Mouse (Mus musculus): Measurements from ENCODE around the gene Grik5. TPM values are rescaled to one million over a fixed set of nuclear protein-coding genes. Genes with fewer than 3 reads are reported as not detected.
A peak's percentile ranks its signal among the peaks of the same experiment; 100 is the strongest.

The Grik5 gene
- 7.3 and 9.7 TPM in 2 replicates for polyA plus RNA-seq (2011; ENCODE audit: insufficient read depth, insufficient read length, low replicate concordance, missing spikeins)

GRCm38 (mm10) chr7:25071979-25072715 is at the start of gene Grik5, which contains the start of gene Zfp574:
Grik5 (minus strand) TSS chr7:25072346.
Zfp574 (plus strand) TSS chr7:25072567.
- Histone ChIP-seq H3K27ac (ENCODE audit: control insufficient read depth, insufficient read depth, low read depth, low read length, poor library complexity) (no peak within 1 kb of the TSS), H3K4me3 (replicated peaks; ENCODE audit: control insufficient read depth, low read depth, low read length) (peak within 1 kb of the TSS; percentile 10), H3K4me1 (ENCODE audit: control insufficient read depth, insufficient read depth, low read length) (no peaks in the 10 kb centered on the region)
- WGBS: 5% methylated on average over 27 of the region's 28 CpGs
- no peak for TF ChIP-seq CTCF (IDR thresholded peaks at IDR 0.05; ENCODE audit: control insufficient read depth, insufficient read depth, low read length)

- no peaks in the 10 kb centered on the region; the same call in 1 of the 2 replicates for H3K4me1 ChIP-seq (ENCODE audit: control insufficient read depth, insufficient read depth, low read length)
- WGBS: 69% methylated on average over 13 of the region's 13 CpGs
- no peak for TF ChIP-seq POLR2A (IDR thresholded peaks at IDR 0.05; ENCODE audit: borderline replicate concordance, control insufficient read depth, low read depth, low read length)
- TF ChIP-seq CTCF (IDR thresholded peaks at IDR 0.05; ENCODE audit: control insufficient read depth, insufficient read depth, low read length): no peak
- no peak overlapping the region for H3K27ac ChIP-seq (ENCODE audit: control insufficient read depth, insufficient read depth, low read depth, low read length, poor library complexity)
- no peak overlapping the region for H3K4me3 ChIP-seq (replicated peaks; ENCODE audit: control insufficient read depth, low read depth, low read length)
Measured at GRCm38 (mm10) chr7:25121240-25121786, 49.2 kb upstream of the Grik5 start.

GRCm38 (mm10) chr7:25120061-25120834 is 48.1 kb upstream of the Grik5 start:
- WGBS: 5% methylated on average over 25 of the region's 25 CpGs

GRCm38 (mm10) chr7:25112956-25113603 is 40.9 kb upstream of the Grik5 start:
- no peak for TF ChIP-seq CTCF (IDR thresholded peaks at IDR 0.05; ENCODE audit: control insufficient read depth, insufficient read depth, low read length)
- Histone ChIP-seq H3K27ac (ENCODE audit: control insufficient read depth, insufficient read depth, low read depth, low read length, poor library complexity) (peak overlapping the region; percentile 51), H3K4me1 (ENCODE audit: control insufficient read depth, insufficient read depth, low read length) (no peaks in the 10 kb centered on the region; the same call in none of the 2 replicates), H3K4me3 (replicated peaks; ENCODE audit: control insufficient read depth, low read depth, low read length) (no peak overlapping the region)
- 80% methylated on average over 16 of the region's 16 CpGs for WGBS

More at GRCm38 (mm10) chr7:25120061-25120834, 48.1 kb upstream of the Grik5 start:
- Histone ChIP-seq H3K4me1 (ENCODE audit: control insufficient read depth, insufficient read depth, low read length) (no peaks in the 10 kb centered on the region; the same call in 1 of the 2 replicates), H3K4me3 (replicated peaks; ENCODE audit: control insufficient read depth, low read depth, low read length) (no peak overlapping the region), H3K27ac (ENCODE audit: control insufficient read depth, insufficient read depth, low read depth, low read length, poor library complexity) (peak overlapping the region; percentile 35)
- no peak for TF ChIP-seq CTCF (IDR thresholded peaks at IDR 0.05; ENCODE audit: control insufficient read depth, insufficient read depth, low read length)
- TF ChIP-seq POLR2A (IDR thresholded peaks at IDR 0.05; ENCODE audit: borderline replicate concordance, control insufficient read depth, low read depth, low read length): no peak

GRCm38 (mm10) chr7:25112178-25112955 is 40.2 kb upstream of the Grik5 start:
- no peak overlapping the region for H3K4me3 ChIP-seq (replicated peaks; ENCODE audit: control insufficient read depth, low read depth, low read length)
- 79% methylated on average over 17 of the region's 17 CpGs for WGBS

GRCm38 (mm10) chr7:25110336-25110735 is 38.2 kb upstream of the Grik5 start:
- Histone ChIP-seq H3K4me1 (ENCODE audit: control insufficient read depth, insufficient read depth, low read length) (no peaks in the 10 kb centered on the region; the same call in none of the 2 replicates), H3K27ac (ENCODE audit: control insufficient read depth, insufficient read depth, low read depth, low read length, poor library complexity) (no peak overlapping the region), H3K4me3 (replicated peaks; ENCODE audit: control insufficient read depth, low read depth, low read length) (no peak overlapping the region)
- 79% methylated on average over 9 of the region's 9 CpGs for WGBS
- TF ChIP-seq CTCF (IDR thresholded peaks at IDR 0.05; ENCODE audit: control insufficient read depth, insufficient read depth, low read length) (no peak), POLR2A (IDR thresholded peaks at IDR 0.05; ENCODE audit: borderline replicate concordance, control insufficient read depth, low read depth, low read length) (no peak)

More at GRCm38 (mm10) chr7:25112178-25112955, 40.2 kb upstream of the Grik5 start:
- peak overlapping the region; percentile 51 for H3K27ac ChIP-seq (ENCODE audit: control insufficient read depth, insufficient read depth, low read depth, low read length, poor library complexity)
- no peak for TF ChIP-seq POLR2A (IDR thresholded peaks at IDR 0.05; ENCODE audit: borderline replicate concordance, control insufficient read depth, low read depth, low read length)
- TF ChIP-seq CTCF (IDR thresholded peaks at IDR 0.05; ENCODE audit: control insufficient read depth, insufficient read depth, low read length): no peak
- no peaks in the 10 kb centered on the region; the same call in none of the 2 replicates for H3K4me1 ChIP-seq (ENCODE audit: control insufficient read depth, insufficient read depth, low read length)

- Histone ChIP-seq H3K27ac (ENCODE audit: control insufficient read depth, insufficient read depth, low read depth, low read length, poor library complexity) (peak overlapping the region; percentile 22; the same call in 1 of the 2 replicates), H3K4me1 (ENCODE audit: control insufficient read depth, insufficient read depth, low read length) (no peaks in the 10 kb centered on the region; the same call in none of the 2 replicates), H3K4me3 (replicated peaks; ENCODE audit: control insufficient read depth, low read depth, low read length) (no peak overlapping the region)
- TF ChIP-seq POLR2A (IDR thresholded peaks at IDR 0.05; ENCODE audit: borderline replicate concordance, control insufficient read depth, low read depth, low read length): no peak
- no peak for TF ChIP-seq CTCF (IDR thresholded peaks at IDR 0.05; ENCODE audit: control insufficient read depth, insufficient read depth, low read length)
- 66% methylated on average over 12 of the region's 12 CpGs for WGBS
Measured at GRCm38 (mm10) chr7:25109355-25109754, 37.2 kb upstream of the Grik5 start.
